Mouse (Mus musculus): Measurements from ENCODE around the gene Slc25a39. TPM values are rescaled to one million over a fixed set of nuclear protein-coding genes. Genes with fewer than 3 reads are reported as not detected.

Slc25a39 gene
- polyA plus RNA-seq, 1 experiment from 2014 or later = 174 TPM

DNA sequence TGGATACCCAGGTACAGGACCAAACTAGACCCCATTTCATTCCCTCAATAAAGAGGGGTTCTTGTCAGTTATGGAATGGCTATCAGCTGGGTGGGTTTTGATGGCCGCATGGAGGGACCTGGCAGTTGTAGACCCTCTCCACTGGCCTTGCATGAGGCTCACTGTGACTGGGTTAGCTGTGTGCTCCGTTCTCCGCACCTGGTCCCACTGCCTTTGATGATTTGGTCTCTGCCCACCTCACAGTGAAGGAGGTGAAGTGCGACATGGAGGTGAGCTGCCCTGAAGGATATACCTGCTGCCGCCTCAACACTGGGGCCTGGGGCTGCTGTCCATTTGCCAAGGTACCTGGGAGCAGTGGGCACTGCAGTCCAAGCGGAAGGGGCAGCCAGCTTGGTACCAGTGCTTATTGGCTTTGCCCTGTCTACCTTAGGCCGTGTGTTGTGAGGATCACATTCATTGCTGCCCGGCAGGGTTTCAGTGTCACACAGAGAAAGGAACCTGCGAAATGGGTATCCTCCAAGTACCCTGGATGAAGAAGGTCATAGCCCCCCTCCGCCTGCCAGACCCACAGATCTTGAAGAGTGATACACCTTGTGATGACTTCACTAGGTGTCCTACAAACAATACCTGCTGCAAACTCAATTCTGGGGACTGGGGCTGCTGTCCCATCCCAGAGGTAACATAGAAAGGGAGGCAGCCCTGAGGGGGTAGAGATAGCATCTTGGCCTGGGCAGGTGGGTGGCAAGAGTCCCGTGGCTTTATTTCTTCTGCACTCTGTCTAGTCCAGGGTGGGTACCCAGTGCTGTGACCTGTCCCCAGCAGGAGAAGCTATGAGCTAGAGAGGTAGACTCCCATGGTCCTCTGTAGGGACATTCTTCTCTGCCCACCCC, 27.3 kb upstream of the Slc25a39 start:
- no peak for ATAC-seq (ENCODE audit: insufficient number of reproducible peaks, insufficient read depth, low FRiP score, low TSS enrichment, low read depth)
- peaks cover 40% of the 10 kb centered on the region for H3K4me1 ChIP-seq (replicated peaks)

DNA sequence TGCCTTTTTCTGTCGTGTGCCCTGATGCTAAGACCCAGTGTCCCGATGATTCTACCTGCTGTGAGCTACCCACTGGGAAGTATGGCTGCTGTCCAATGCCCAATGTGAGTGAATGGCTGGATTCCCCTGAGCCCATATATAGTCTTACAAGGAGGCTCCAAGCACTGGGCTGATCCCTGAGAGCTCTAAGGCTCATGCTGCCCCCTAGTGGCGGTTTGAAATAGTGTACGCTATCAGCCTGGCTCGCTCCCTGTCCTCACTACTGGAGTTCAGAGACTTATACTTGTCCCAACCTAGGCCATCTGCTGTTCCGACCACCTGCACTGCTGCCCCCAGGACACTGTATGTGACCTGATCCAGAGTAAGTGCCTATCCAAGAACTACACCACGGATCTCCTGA, 26.7 kb upstream of the Slc25a39 start:
- Histone ChIP-seq H3K27ac (no peak overlapping the region), H3K9me3 (no peaks in the 10 kb centered on the region), H3K27me3 (peaks cover 26% of the 10 kb centered on the region), H3K9ac (replicated peaks) (0 out of 2 replicates have a peak overlapping the region, but pooled peaks have one; percentile 18), H3K36me3 (peaks cover 61% of the 10 kb centered on the region), H3K4me1 (replicated peaks) (peaks cover 46% of the 10 kb centered on the region), H3K4me3 (replicated peaks) (no peak overlapping the region), H3K4me2 (no peak overlapping the region)
- 14% methylated on average over 7 of the region's 7 CpGs for WGBS
- 0 out of 2 replicates have a peak, but pooled peaks have one; percentile 1 for ATAC-seq (ENCODE audit: insufficient number of reproducible peaks, insufficient read depth, low FRiP score, low TSS enrichment, low read depth)

More for the DNA sequence above, 27.3 kb upstream of the Slc25a39 start:
- Histone ChIP-seq H3K9me3 (no peaks in the 10 kb centered on the region), H3K4me3 (replicated peaks) (no peak overlapping the region), H3K9ac (replicated peaks) (no peak overlapping the region), H3K27ac (no peak overlapping the region), H3K4me2 (no peak overlapping the region), H3K36me3 (peaks cover 67% of the 10 kb centered on the region), H3K27me3 (peaks cover 33% of the 10 kb centered on the region)
- 92% methylated on average over 11 of the region's 11 CpGs for WGBS

DNA sequence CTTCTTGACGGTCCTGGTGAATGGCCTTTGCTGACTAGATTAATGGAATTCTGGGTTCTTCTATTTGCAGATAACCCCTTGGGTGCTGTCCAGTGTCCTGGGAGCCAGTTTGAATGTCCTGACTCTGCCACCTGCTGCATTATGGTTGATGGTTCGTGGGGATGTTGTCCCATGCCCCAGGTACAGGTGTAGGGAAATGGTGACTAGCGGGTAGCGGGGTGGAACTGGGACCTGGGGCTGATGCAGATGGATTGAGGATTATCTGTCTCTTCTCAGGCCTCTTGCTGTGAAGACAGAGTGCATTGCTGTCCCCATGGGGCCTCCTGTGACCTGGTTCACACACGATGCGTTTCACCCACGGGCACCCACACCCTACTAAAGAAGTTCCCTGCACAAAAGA, 26.1 kb upstream of the Slc25a39 start:
- H3K4me1 ChIP-seq (replicated peaks) = peaks cover 46% of the 10 kb centered on the region
- H3K27ac ChIP-seq = no peak overlapping the region
- 0 out of 2 replicates have a peak overlapping the region, but pooled peaks have one; percentile 18 for H3K9ac ChIP-seq (replicated peaks)
- WGBS = 90% methylated on average over 7 of the region's 7 CpGs
- H3K36me3 ChIP-seq = peaks cover 55% of the 10 kb centered on the region
- no peak overlapping the region for H3K4me3 ChIP-seq (replicated peaks)
- ATAC-seq (ENCODE audit: insufficient number of reproducible peaks, insufficient read depth, low FRiP score, low TSS enrichment, low read depth) = no peak
- H3K4me2 ChIP-seq = no peak overlapping the region
- no peaks in the 10 kb centered on the region for H3K9me3 ChIP-seq
- H3K27me3 ChIP-seq = peaks cover 21% of the 10 kb centered on the region; the same call in 1 of the 2 replicates

DNA sequence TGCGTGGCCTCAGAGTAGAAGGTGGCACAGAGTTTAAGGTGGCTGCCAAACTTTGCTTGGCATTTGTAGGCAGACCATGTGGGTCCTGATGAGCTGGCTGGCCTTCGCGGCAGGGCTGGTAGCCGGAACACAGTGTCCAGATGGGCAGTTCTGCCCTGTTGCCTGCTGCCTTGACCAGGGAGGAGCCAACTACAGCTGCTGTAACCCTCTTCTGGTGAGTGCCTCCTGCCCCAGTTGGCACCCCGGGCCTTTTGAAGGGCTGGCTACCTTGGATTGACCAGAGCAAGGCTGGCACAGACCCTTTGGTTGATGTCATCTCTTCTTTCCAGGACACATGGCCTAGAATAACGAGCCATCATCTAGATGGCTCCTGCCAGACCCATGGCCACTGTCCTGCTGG, 25.1 kb upstream of the Slc25a39 start:
- peaks cover 36% of the 10 kb centered on the region for H3K4me1 ChIP-seq (replicated peaks)
- H3K4me3 ChIP-seq (replicated peaks) = no peak overlapping the region
- no peak overlapping the region for H3K9ac ChIP-seq (replicated peaks)
- H3K27ac ChIP-seq = no peak overlapping the region
- no peak overlapping the region for H3K4me2 ChIP-seq
- H3K27me3 ChIP-seq = peaks cover 14% of the 10 kb centered on the region; the same call in 1 of the 2 replicates
- WGBS = 89% methylated on average over 6 of the region's 6 CpGs
- no peaks in the 10 kb centered on the region for H3K9me3 ChIP-seq
- no peak for ATAC-seq (ENCODE audit: insufficient number of reproducible peaks, insufficient read depth, low FRiP score, low TSS enrichment, low read depth)
- peaks cover 48% of the 10 kb centered on the region for H3K36me3 ChIP-seq

DNA sequence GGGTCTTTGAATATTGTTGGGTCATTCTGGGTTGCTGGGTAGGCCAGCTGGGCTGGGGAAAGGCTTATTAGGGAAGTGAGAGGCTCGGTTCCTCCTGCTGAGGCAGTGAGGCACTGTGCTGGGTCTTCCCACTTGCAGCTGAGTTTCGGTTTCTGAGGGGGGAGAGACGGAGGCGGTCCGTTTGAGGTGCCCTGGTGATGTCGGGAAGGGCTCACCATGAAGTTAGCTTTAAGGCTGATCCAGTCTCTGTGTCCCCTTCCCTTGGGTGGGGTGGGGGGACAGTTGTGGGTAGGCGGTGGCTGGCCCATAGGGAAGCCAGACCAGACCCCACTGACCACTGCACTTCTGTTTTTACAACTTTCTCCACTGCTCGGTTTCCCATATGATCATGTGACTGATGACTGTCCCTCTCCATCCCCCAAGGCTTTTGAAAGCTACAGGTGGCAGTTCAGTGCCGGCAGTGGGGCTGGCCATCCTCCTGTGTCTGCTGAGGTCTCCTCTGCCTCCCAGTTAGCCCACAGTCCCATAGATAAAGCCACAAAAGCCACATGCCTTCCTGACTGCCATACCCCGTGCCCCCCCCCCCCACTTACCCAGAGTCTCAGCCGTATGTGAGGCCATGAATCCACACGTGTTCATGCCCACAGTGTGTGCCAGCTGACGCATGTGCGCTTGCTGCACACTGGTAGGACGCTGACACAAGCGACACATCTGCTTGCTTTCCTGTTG, 24.5 kb upstream of the Slc25a39 start:
- no peak overlapping the region for H3K27ac ChIP-seq
- 0 out of 2 replicates have a peak, but pooled peaks cover 8% of the 10 kb centered on the region for H3K27me3 ChIP-seq
- peak overlapping the region; percentile 23; the same call in 1 of the 2 replicates for H3K4me2 ChIP-seq
- WGBS = 63% methylated on average over 15 of the region's 16 CpGs
- 0 out of 2 replicates have a peak overlapping the region, but pooled peaks have one; percentile 31 for H3K9ac ChIP-seq (replicated peaks)
- H3K4me3 ChIP-seq (replicated peaks) = no peak overlapping the region
- ATAC-seq (ENCODE audit: insufficient number of reproducible peaks, insufficient read depth, low FRiP score, low TSS enrichment, low read depth) = no peak
- peaks cover 43% of the 10 kb centered on the region for H3K36me3 ChIP-seq
- H3K4me1 ChIP-seq (replicated peaks) = peaks cover 30% of the 10 kb centered on the region
- H3K9me3 ChIP-seq = no peaks in the 10 kb centered on the region

GRCm38 (mm10) chr11:102431728-102432114, 24.0 kb upstream of the Slc25a39 start:
- Histone ChIP-seq H3K4me1 (replicated peaks) (peaks cover 26% of the 10 kb centered on the region), H3K4me3 (replicated peaks) (no peak overlapping the region), H3K27ac (no peak overlapping the region), H3K27me3 (0 out of 2 replicates have a peak, but pooled peaks cover 3% of the 10 kb centered on the region), H3K9ac (replicated peaks) (no peak overlapping the region), H3K4me2 (peak overlapping the region; percentile 23; the same call in 1 of the 2 replicates), H3K9me3 (no peaks in the 10 kb centered on the region), H3K36me3 (peaks cover 38% of the 10 kb centered on the region)
- 72% methylated on average over 3 of the region's 3 CpGs for WGBS
- no peak for ATAC-seq (ENCODE audit: insufficient number of reproducible peaks, insufficient read depth, low FRiP score, low TSS enrichment, low read depth)

DNA sequence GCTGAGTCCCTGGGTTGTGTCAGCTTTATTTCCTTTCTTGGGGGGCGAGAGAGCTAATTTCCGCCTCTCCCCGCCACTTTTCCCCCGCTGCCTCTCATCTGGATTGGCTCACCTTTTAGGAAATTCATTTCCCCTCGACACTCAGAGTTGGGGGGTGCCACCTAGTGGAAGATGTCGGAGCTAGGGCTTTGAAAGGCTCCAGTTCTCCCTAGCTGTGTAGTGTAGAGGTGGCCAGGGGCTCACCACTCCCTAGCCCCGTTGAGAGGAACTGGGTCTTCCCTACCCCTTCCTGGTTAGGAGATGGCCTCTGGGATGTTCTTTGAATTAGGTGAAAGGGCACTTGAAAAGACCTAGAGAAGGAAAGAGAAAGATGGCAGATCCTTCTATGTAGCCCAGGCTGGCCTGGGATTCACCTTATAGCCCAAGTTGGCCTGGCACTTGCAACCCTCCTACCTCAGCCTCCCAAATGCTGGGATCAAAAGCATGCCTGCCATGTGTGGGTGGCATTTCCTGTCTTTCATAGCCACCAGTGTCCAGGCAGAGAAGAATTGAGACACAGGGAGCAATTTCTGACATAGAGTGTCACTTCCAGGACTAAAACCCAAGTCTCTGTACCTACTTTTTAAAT, 23.4 kb upstream of the Slc25a39 start:
- H3K27me3 ChIP-seq = 0 out of 2 replicates have a peak, but pooled peaks cover 3% of the 10 kb centered on the region
- H3K4me3 ChIP-seq (replicated peaks) = peak overlapping the region; percentile 65
- H3K4me1 ChIP-seq (replicated peaks) = peaks cover 26% of the 10 kb centered on the region
- peaks cover 32% of the 10 kb centered on the region for H3K36me3 ChIP-seq
- H3K9ac ChIP-seq (replicated peaks) = peak overlapping the region; percentile 65
- under 1% methylated on average over 7 of the region's 7 CpGs for WGBS
- peak overlapping the region; percentile 88 for H3K4me2 ChIP-seq
- peak overlapping the region; percentile 87 for H3K27ac ChIP-seq
- ATAC-seq (ENCODE audit: insufficient number of reproducible peaks, insufficient read depth, low FRiP score, low TSS enrichment, low read depth) = no peak
- no peaks in the 10 kb centered on the region for H3K9me3 ChIP-seq

- Histone ChIP-seq H3K4me2 (peak within 1 kb of the TSS; percentile 88), H3K4me3 (replicated peaks) (peak within 1 kb of the TSS; percentile 65), H3K9ac (replicated peaks) (peak within 1 kb of the TSS; percentile 65), H3K9me3 (no peaks in the 10 kb centered on the region), H3K36me3 (peaks cover 24% of the 10 kb centered on the region), H3K4me1 (replicated peaks) (peaks cover 26% of the 10 kb centered on the region), H3K27ac (peak within 1 kb of the TSS; percentile 87), H3K27me3 (0 out of 2 replicates have a peak, but pooled peaks cover 3% of the 10 kb centered on the region)
- peak; percentile 89 for ATAC-seq (ENCODE audit: insufficient number of reproducible peaks, insufficient read depth, low FRiP score, low TSS enrichment, low read depth)
- WGBS = under 1% methylated on average over 29 of the region's 29 CpGs
Observed at GRCm38 (mm10) chr11:102430121-102431017, 22.6 kb upstream of the Slc25a39 start, which contains the start of gene Grn. Gene Grn, plus strand, starts transcription at chr11:102430315.

DNA sequence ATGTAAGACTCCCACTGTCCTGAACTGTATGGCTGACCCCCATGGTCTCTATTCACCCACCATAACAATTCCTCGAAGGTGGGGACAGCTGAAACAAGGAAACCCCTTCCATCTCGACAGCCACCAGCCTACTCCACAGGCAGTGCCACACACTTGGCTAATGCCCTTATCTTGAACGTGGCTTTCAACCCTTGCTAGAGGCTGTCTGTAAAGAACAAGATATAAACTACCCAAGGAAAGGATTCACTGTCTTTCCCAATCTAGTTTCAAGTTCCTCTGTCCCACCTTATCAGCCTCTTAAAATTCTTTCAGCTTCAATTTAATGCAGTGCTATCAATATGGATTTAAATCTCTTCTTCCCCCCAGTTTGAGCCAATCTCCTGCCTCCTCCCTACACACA, 21.8 kb upstream of the Slc25a39 start:
- Histone ChIP-seq H3K9ac (replicated peaks) (peak overlapping the region; percentile 57), H3K27ac (no peak overlapping the region), H3K4me2 (peak overlapping the region; percentile 88), H3K27me3 (0 out of 2 replicates have a peak, but pooled peaks cover 3% of the 10 kb centered on the region), H3K36me3 (peaks cover 16% of the 10 kb centered on the region), H3K9me3 (no peaks in the 10 kb centered on the region), H3K4me1 (replicated peaks) (peaks cover 26% of the 10 kb centered on the region), H3K4me3 (replicated peaks) (peak overlapping the region; percentile 65)
- no peak for ATAC-seq (ENCODE audit: insufficient number of reproducible peaks, insufficient read depth, low FRiP score, low TSS enrichment, low read depth)
- WGBS = 47% methylated on average over 3 of the region's 3 CpGs

Measured in limb, embryonic 12.5 days (tissue).